Mouse (Mus musculus) cortical plate, adult 2 months (tissue): ENCODE measurements at regions not wholly inside any gene's neighbourhood (a gene's known extent, or its start where the extent isn't known, plus 50 kb on each side); places are given as distances from the start of the nearest gene placed in this dataset.

Experiments used
- CTCF ChIP-seq: fragments of 200-500 bp; IDR thresholded peaks from 2 replicates; pipeline ENCODE4 v1.5.1; 2011; ENCODE audit warnings: mild to moderate bottlenecking, control low read depth, low read length; ENCODE audit not compliant: insufficient read depth; ENCODE audit errors: extremely low read depth
- POLR2A ChIP-seq: fragments of 200-500 bp; IDR thresholded peaks from 2 replicates; pipeline ENCODE4 v1.6.1; 2011; ENCODE audit warnings: mild to moderate bottlenecking, low read length, control low read depth; ENCODE audit not compliant: insufficient read depth; ENCODE audit errors: extremely low read depth

DNA sequence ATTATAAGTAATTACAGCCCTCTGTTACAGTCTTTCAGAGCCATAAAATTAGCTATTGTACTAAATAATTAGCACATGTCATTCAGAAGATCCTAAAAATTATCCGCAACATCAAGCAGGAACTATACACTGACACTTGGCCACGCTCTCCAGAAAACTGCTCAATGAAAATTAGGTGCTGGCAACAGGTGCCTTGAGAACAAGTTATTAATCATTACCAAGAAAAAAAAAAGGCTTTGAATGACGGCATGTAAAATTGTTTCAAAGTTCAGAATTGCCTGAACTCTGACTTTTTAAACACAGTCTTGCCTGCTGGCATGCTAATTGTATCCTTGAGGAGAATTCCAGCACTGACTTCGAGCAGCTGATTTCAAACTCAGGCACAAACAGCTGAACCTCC, 316.6 kb downstream of the Vrk1 start:
- TF ChIP-seq CTCF, result no peak
- TF ChIP-seq POLR2A, result no peak
